Mouse (Mus musculus) testis, adult 2 months (tissue): ENCODE results near the gene Znrf4.

Experiments used
- CTCF ChIP-seq: fragments of 200-500 bp; IDR thresholded peaks from 2 replicates; pipeline ENCODE4 v1.5.1; 2012; ENCODE audit warnings: low read depth, mild to moderate bottlenecking, inconsistent platforms, low read length, moderate library complexity; ENCODE audit not compliant: control insufficient read depth, insufficient read depth, insufficient replicate concordance
- POLR2A ChIP-seq: fragments of 200-500 bp; IDR thresholded peaks from 2 replicates; pipeline ENCODE4 v1.6.1; 2012; ENCODE audit warnings: low read depth, mild to moderate bottlenecking, inconsistent platforms, low read length, moderate library complexity; ENCODE audit not compliant: control insufficient read depth

- TF ChIP-seq CTCF (no peak), POLR2A (peak; percentile 75; the same call in 1 of the 2 replicates)
Measured at GRCm38 (mm10) chr17:56507161-56508068, 4.8 kb downstream of the Znrf4 start.
